Mouse (Mus musculus) Muller cell, postnatal 12 days (primary cell): ENCODE results near the gene Mafk.
"Not testable (repeated sequence)": the region's sequence is repeated elsewhere in the genome, so short reads cannot be mapped to it uniquely, and the experiment has no call there.

Experiments
- DNase-seq: peaks from one replicate; pipeline ENCODE4 v3.0.0-alpha.2; 2015; ENCODE audit errors: inconsistent ontology term

Gene Mafk

DNA sequence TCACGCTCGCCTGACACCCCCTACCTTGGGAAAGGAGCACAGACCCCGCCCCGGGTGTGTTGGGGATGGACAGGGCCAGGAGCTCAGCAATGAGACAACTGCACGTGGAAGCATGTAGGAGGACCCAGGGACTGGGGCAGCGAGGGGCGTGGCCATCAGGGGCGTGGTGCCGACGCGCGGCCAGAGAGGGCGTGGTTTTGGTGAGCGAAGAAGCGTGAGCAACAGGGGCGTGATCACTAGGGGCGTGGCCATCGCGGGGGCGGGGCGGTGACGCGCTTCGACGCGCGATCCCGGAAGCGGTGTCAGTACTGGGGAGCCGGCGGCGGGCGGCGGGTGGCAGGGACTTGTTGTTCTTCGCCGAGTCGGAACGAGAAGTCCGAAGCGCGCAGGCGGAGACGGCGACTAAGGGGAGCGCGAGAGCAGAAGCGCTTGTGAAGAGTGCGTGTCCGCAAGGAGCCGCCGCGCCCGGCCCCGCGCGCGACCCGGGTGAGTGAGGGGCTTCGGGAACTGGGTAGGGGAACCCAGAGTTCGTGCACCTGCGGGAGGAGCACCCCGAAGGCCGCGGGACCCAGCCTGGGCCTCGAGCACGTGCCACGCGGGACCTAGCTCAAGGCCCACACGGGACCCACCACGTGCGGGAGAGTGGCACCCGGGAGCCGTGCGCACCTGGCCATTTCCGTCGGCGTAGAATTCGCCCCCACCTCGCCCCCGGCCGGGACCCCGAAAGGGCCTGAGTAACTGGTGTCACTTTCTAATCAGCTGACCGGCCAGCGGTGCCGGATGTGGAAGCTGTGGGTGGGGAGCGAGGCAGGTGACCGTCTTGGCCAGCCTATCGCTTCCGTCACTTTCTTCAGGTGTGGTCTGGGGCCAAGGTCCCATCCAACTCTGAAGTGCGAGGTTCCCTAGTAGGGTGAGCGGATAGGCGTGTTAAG is at the start of gene Mafk:
TSS of gene Mafk (plus strand) at position 287 of the 932 bp plus-strand sequence.
- peak; percentile 98 for DNase-seq

DNA sequence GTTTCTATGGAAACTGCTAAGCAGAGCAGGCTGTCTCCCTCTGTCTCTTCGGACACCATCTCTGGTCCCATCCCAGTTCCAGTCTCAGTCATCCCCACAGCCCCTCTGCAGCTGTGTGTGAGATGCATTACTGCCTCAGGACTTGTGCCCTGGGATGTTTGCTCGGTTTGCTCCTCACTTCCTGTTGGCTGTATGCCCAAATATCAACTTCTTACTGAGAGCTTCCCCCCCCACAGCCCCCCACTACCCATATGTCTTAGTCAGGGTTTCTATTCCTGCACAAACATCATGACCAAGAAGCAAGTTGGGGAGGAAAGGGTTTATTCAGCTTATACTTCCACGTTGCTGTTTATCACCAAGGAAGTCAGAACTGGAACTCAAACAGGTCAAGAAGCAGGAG is 48.7 kb upstream of the Mafk start:
- not testable (repeated sequence) for DNase-seq

DNA sequence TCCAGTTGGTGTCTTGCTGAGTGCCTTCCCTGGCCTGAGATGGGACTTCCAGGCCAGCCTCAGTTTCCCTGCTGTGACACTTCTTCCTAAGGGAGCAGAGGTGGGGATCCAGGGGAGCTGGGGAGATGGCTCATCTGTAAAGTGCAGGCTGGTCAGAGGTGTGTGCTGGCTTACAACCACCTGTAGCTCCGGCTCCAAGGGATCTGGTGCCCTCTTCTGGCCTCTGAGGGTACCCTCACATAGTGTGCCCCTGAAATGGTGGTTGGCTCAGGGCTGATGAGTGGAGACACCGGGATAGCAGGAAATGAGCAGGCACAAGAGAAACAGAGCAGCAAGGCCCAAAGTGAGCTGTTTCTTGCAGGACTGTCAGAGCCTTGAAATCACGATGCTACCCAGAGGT is 45.5 kb upstream of the Mafk start:
- peak; percentile 71 for DNase-seq

DNA sequence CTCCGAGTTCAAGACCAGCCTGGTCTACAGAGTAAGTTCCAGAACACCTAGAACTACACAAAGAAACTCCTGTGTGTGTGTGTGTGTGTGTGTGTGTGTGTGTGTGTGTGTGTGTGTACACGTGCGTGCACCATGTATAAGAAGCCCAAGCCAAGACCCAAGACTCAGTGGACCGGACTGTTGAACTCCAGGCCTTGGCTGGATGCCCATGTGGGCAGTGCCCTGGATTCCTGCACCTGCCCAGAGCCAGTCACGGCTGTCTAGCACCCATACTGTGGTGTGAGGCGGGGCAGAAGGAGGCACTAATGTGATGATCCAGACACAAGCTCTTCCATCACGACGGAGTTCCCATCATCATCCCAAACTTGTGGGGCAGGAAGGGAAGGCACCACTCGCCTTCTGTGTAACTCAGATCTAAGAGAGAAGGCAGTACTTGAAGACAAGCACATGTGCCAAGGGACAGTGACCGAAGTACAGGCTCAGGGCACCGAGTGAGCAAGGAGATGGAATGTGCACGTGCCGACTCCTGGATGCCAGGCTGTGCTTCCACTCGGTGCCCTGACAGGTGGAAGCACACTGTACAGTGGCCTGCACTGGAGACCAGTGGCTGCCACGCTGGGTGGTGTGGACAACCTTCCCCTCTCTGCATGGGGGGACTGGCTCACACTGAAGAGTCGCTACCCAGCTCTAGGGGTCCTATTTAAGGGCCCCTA is 41.7 kb upstream of the Mafk start:
- DNase-seq, result no peak

GRCm38 (mm10) chr5:139750535-139750934 is 40.8 kb upstream of the Mafk start:
- DNase-seq, result peak; percentile 51

DNA sequence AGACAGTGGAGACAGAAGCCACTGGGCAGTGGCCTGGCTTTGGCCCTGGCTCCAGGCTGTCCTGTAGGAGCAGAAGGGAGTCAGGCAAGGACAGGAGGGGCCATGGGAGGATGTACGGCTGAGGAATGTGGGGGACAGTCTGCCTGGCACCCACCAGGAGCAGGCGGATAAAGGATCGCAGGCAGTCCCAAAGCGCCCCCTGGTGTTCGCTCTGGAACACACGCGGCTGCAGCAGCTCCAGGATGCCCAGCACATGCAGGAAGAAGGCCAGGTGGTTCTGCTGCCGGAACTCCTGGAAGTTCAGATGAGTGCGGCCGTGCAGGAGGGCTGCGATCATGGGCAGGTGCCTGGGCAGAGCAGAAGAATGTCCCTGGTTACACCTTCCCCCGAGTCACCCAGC is 36.6 kb upstream of the Mafk start:
- peak; percentile 43 for DNase-seq

DNA sequence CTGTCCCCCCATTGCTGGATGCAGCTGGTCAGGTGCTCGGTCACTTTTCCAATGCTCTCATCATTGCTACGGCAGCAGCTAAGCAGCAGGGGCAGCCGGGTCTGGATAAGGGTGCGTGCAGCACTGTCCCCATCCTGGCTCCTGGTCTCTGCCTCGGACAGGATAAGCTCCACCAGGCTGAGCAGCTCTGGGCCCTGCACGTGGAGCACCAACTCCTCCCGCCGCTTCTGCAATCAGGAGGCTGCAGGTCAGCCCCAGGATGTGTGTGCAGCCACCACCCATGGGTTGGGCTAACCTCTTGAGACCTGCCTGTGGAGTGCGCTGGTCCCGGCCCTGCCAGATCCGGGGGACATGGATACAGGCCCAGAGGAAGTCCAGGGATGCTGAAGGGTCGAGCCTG is 35.2 kb upstream of the Mafk start:
- no peak for DNase-seq

DNA sequence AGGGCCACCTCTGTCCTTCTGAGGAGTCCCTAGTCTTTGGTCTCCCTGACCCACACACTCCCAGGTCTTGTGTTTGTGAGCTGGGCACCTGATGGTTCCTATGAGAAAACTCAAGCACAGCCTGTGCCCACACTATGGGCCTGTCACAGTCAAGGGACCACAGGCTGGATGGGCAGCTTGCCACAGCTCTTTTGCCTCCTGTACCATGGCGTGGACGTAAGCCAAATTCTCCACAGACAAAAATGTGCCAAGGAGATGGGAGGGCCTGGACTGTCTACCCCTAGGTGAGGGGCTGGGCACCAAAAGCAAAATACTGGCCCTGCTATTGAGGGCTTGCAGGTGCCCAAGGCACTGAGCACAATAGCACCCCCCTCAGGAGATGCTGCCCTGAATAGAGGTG is 34.7 kb upstream of the Mafk start:
- DNase-seq, result no peak

- DNase-seq, result no peak
These were observed 33.2 kb upstream of the Mafk start for GRCm38 (mm10) chr5:139758096-139758495.

GRCm38 (mm10) chr5:139764296-139764695 is 27.0 kb upstream of the Mafk start:
- DNase-seq, result no peak

GRCm38 (mm10) chr5:139768216-139768615 is 23.1 kb upstream of the Mafk start:
- DNase-seq, result no peak

GRCm38 (mm10) chr5:139775216-139775926 is 15.9 kb upstream of the Mafk start, which contains the start of gene Ints1:
Gene Ints1, minus strand, starts transcription at chr5:139775674.
- DNase-seq, result peak; percentile 96

GRCm38 (mm10) chr5:139776966-139777365 is 14.3 kb upstream of the Mafk start:
- no peak for DNase-seq

DNA sequence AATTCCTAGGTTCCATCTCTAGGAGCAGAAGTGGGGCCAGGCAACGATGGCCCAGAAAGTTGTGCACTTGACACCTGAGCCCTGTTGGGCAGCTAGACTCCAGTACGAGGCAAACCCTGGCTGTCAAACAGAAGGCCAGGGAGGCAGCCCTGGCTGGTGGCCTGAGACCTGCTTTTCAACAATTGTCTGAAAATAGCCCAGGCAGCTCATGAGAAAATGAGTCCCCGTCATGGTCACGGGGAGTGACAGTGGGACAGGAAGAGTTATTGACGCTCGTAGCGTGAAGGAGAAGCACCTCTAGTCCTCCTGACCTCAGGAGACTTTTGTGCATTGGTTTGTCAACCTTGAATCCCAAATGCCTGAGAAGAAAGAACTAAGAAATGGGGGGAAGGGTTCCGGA is 9.9 kb upstream of the Mafk start:
- no peak for DNase-seq

- peak; percentile 88 for DNase-seq
These were observed 1.8 kb upstream of the Mafk start for GRCm38 (mm10) chr5:139789466-139789865.

DNA sequence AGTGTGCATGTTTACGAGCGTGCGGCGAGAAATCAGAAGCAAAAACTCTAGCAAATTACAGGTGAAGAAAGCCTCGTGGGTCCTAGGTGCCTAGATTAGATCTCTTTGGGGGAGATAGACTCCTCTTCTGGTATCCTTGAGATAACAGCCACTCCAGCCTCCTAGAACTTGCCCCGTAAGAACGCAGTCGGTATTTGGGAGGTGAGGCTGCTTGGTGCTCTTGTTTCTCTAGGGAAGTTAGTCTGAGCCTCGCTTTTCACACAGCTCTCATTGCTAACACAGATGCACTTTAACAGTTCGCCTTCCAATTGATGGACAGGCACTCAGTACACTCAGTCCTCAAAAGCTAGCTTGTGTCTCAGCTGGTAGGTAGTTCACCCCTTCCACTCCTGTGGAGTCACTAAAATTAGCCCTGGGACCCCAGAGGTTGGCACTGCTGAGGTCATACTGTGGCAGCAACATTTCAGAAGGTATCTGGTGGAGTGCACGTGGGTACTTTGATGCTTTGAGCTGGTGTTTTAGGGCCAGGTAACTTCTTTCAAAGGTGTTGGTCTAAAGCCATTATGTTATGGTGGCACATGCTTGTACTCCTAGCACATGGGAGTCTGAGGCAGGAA is 954 bp downstream of the Mafk start:
- DNase-seq, result no peak

DNA sequence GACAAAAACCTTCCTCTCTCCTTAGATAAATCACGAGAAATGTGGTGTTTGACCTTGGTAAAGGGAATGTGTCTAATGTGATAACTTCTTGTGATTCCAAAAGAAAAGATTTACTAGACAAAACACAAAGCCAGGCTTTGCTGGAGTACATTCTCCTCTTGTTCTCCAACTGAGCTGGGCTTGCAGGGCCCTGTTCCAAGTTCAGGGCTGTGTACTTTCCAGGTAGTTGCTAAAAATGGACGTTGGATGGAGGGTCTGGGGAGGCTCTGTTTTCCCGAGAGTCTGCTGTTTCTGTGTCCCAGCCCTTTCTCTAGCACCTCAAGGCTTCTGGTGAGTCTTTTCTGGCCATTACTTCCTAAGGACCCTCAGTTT is 1.6 kb downstream of the Mafk start:
- DNase-seq, result no peak

DNA sequence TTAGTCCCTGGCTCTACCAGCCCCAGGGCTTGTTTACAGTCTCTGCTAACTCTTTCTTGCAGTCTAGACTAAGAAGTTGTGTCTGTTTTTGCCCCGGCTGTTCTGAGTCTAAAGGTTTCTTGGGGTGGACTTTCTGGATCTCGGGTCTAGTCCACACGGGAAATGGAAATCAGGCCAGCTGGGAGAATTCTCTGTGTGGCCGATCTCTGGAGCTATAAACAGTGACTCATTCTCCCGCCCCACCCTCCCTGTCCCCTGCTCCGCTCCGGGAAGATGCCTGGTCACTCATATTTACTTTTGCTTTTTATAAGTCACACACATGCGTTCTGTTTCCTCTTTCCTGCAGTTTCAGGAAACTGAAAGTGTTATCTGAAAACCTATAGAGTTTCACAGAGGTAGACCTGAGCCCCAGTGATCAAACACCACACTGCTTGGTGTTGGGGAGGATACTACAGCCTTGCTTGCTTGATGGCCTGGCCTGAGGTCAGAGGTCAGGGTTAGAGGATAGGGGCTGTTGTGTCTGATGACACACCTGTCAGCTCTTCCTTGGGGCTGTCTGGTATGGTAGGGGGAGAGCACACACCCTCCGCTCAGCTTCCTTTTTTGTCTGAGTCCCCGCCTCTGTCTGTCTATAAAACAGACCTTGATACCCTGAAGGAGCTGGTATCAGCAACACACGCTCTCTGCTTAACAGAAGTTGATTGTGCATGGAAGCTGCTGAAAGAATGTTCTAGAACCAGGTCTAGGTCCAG is 2.2 kb downstream of the Mafk start:
- DNase-seq, result peak; percentile 73

DNA sequence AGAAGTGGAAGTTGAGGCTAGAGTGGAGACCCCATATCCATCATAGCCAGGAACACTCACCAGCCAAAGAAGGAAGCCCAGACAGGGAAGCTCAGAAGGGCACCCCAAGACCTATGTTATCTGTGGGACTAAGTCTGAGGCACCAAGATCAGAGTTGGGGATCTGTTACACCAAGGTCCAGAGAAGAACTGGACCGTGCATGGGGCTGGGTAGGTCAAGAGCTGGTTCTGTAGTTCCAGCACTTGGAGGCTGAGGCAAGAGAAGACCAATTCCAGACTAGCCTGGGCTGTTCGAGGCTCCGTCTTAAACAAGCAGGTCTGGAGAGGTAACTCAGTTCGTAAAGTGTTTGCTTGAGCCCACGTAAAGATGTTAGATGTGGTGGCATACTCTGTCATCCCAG is 2.8 kb downstream of the Mafk start:
- no peak for DNase-seq

DNA sequence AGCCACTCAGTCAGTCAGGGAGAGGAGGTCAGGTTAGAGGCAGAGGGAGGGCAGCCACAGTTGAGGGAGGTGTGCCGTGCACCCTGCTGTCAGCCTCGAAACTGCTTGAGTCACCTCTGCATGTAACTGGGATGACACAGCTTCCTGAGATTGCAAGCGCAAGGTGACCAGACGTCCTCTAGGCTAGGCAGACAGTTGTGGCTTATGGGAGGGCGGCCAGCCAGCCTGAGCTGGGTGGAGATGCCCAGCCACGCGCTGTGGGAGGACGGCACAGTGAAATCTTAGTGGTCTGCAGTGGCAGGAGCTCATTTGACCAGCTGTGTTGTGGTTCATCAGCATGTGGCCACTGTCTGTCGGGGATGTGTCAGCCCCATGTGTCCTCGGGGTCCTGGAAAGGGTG is 3.6 kb downstream of the Mafk start:
- peak; percentile 85 for DNase-seq

GRCm38 (mm10) chr5:139796001-139796620 is 4.8 kb downstream of the Mafk start:
- no peak for DNase-seq
